Mouse (Mus musculus): ENCODE data around the gene Fkbp9. TPM values are rescaled to one million over a fixed set of nuclear protein-coding genes. Genes with fewer than 3 reads are reported as not detected.

Gene Fkbp9
- polyA plus RNA-seq, 1 experiment: 0.94 TPM

GRCm38 (mm10) chr6:56908397-56908796 lies 76.5 kb downstream of the Fkbp9 start:
- H3K4me3 ChIP-seq (replicated peaks): peak overlapping the region; percentile 72
- H3K4me1 ChIP-seq: peaks cover 99% of the 10 kb centered on the region
- H3K27me3 ChIP-seq (replicated peaks): no peaks in the 10 kb centered on the region
- H3K36me3 ChIP-seq (replicated peaks; ENCODE audit: low read length): peaks cover 83% of the 10 kb centered on the region
- H3K9me3 ChIP-seq: no peaks in the 10 kb centered on the region
- TF ChIP-seq GATA1 (IDR thresholded peaks at IDR 0.05; ENCODE audit: borderline replicate concordance, low read length): no peak
- TF ChIP-seq FLI1 (IDR thresholded peaks at IDR 0.05; ENCODE audit: low read length): no peak

DNA sequence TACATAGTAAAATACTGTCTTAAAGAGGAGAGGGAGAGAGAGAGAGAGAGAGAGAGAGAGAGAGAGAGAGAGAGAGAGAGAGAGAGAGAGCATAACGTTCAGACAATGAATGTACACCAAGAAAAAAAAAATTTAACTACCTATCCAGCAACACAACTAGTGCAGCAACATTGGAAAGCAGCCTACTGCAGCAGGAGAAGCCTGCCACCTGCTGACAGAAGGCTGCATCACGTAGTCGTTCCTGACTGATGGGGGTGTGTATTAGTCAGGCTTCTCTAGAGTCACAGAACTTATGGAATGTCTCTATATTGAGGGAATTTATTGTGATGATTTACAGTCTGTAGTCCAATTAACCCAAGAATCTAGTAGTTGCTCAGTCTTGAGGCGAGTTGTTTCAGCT lies 77.1 kb downstream of the Fkbp9 start:
- H3K36me3 ChIP-seq (replicated peaks; ENCODE audit: low read length): peaks cover 80% of the 10 kb centered on the region
- H3K27me3 ChIP-seq (replicated peaks): no peaks in the 10 kb centered on the region
- peak overlapping the region; percentile 69 for H3K4me3 ChIP-seq (replicated peaks)
- no peak for TF ChIP-seq FLI1 (IDR thresholded peaks at IDR 0.05; ENCODE audit: low read length)
- TF ChIP-seq GATA1 (IDR thresholded peaks at IDR 0.05; ENCODE audit: borderline replicate concordance, low read length): no peak
- no peaks in the 10 kb centered on the region for H3K9me3 ChIP-seq
- peaks cover 99% of the 10 kb centered on the region for H3K4me1 ChIP-seq

GRCm38 (mm10) chr6:56910910-56911309 lies 79.1 kb downstream of the Fkbp9 start:
- Histone ChIP-seq H3K4me3 (replicated peaks) (peak overlapping the region; percentile 76), H3K4me1 (peaks cover 99% of the 10 kb centered on the region), H3K36me3 (replicated peaks; ENCODE audit: low read length) (peaks cover 80% of the 10 kb centered on the region), H3K9me3 (peaks cover 6% of the 10 kb centered on the region), H3K27me3 (replicated peaks) (no peaks in the 10 kb centered on the region)
- no peak for TF ChIP-seq GATA1 (IDR thresholded peaks at IDR 0.05; ENCODE audit: borderline replicate concordance, low read length)
- TF ChIP-seq FLI1 (IDR thresholded peaks at IDR 0.05; ENCODE audit: low read length): no peak

DNA sequence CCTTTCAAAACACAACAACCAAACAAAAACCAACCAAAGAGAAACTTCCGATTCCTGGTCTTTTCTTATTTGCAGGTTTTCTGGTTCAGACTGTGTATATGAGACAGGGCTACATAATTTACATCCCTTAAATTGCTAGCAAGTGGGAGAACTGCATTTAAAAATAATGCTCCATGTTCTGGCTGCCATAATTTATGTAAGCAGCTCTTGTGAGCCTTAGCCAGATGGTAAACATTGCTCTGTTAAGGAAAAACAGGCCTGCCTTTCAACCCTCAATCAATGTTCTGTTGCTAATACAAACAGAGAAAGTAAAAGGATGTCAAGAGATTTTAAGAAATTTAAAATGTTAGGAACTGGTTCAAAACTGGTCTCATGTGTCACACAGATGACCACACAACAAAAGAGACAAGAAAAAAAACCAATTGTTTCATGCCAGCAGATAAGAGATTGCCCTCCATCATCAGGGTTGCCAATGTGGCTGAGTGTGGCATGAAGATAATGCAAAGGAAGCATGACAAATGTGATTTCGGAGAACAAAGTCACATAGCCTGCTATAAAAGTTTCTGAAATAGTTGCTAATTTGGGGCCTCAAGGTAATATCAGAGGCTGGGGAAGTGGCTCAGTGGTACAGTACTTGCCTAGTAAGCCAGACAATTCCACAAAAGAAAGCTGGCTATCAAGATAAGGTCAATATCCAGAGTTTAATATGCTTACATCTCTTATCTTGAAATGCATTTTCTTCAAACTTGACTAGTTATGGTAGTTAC lies 81.4 kb downstream of the Fkbp9 start:
- peaks cover 68% of the 10 kb centered on the region for H3K36me3 ChIP-seq (replicated peaks; ENCODE audit: low read length)
- TF ChIP-seq FLI1 (IDR thresholded peaks at IDR 0.05; ENCODE audit: low read length): no peak
- TF ChIP-seq GATA1 (IDR thresholded peaks at IDR 0.05; ENCODE audit: borderline replicate concordance, low read length): peak; percentile 95; the same call in 2 of the 3 replicates
- peaks cover 98% of the 10 kb centered on the region for H3K4me1 ChIP-seq
- peak overlapping the region; percentile 83 for H3K4me3 ChIP-seq (replicated peaks)
- peaks cover 6% of the 10 kb centered on the region for H3K9me3 ChIP-seq
- no peaks in the 10 kb centered on the region for H3K27me3 ChIP-seq (replicated peaks)

GRCm38 (mm10) chr6:56916279-56916678 lies 84.4 kb downstream of the Fkbp9 start:
- TF ChIP-seq GATA1 (IDR thresholded peaks at IDR 0.05; ENCODE audit: borderline replicate concordance, low read length) (no peak), FLI1 (IDR thresholded peaks at IDR 0.05; ENCODE audit: low read length) (no peak)
- Histone ChIP-seq H3K36me3 (replicated peaks; ENCODE audit: low read length) (peaks cover 66% of the 10 kb centered on the region), H3K4me1 (peaks cover 94% of the 10 kb centered on the region)

GRCm38 (mm10) chr6:56917578-56918368 lies 85.9 kb downstream of the Fkbp9 start:
- H3K4me1 ChIP-seq: peaks cover 79% of the 10 kb centered on the region
- TF ChIP-seq FLI1 (IDR thresholded peaks at IDR 0.05; ENCODE audit: low read length): no peak
- TF ChIP-seq GATA1 (IDR thresholded peaks at IDR 0.05; ENCODE audit: borderline replicate concordance, low read length): no peak
- H3K4me3 ChIP-seq (replicated peaks): peak overlapping the region; percentile 97
- peaks cover 6% of the 10 kb centered on the region for H3K9me3 ChIP-seq
- H3K27me3 ChIP-seq (replicated peaks): no peaks in the 10 kb centered on the region
- H3K36me3 ChIP-seq (replicated peaks; ENCODE audit: low read length): peaks cover 60% of the 10 kb centered on the region

More at GRCm38 (mm10) chr6:56916279-56916678, 84.4 kb downstream of the Fkbp9 start:
- H3K9me3 ChIP-seq: peaks cover 6% of the 10 kb centered on the region
- no peaks in the 10 kb centered on the region for H3K27me3 ChIP-seq (replicated peaks)
- H3K4me3 ChIP-seq (replicated peaks): peak overlapping the region; percentile 97

DNA sequence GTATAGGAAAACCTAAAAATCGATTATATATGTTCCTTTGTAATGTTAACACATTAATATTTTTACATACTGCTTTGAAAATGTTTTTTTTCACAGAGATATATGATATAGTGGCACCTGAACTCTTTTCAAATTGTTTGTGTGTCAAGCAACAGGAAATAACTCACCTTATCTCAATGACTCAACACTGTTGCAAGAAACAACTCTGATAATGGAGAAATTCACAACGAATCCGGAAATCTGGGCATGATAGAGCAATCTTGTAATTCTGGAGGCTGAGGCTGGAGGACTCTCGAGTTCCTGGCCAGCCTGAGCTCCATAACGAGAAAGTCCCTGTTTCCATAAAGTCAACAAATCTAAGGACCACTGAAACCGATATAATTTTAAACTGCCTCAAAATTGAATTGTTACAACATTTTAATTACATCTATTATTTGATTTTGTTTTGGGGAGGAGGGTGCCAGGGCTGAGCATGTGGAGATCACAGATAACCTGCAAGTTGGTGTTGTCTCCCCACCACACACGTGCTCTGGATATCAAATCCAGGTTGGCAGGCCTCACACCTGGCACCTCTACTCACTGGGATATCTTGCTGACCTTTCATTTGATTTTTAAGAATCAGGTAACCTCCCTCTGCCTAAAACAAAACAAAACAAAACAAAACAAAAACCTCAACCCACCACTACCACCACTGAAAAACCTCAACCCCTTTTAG lies 87.6 kb downstream of the Fkbp9 start:
- peaks cover 48% of the 10 kb centered on the region for H3K36me3 ChIP-seq (replicated peaks; ENCODE audit: low read length)
- peak overlapping the region; percentile 97 for H3K4me3 ChIP-seq (replicated peaks)
- peaks cover 3% of the 10 kb centered on the region for H3K9me3 ChIP-seq
- H3K27me3 ChIP-seq (replicated peaks): no peaks in the 10 kb centered on the region
- peaks cover 66% of the 10 kb centered on the region for H3K4me1 ChIP-seq
- TF ChIP-seq FLI1 (IDR thresholded peaks at IDR 0.05; ENCODE audit: low read length): no peak
- no peak for TF ChIP-seq GATA1 (IDR thresholded peaks at IDR 0.05; ENCODE audit: borderline replicate concordance, low read length)

DNA sequence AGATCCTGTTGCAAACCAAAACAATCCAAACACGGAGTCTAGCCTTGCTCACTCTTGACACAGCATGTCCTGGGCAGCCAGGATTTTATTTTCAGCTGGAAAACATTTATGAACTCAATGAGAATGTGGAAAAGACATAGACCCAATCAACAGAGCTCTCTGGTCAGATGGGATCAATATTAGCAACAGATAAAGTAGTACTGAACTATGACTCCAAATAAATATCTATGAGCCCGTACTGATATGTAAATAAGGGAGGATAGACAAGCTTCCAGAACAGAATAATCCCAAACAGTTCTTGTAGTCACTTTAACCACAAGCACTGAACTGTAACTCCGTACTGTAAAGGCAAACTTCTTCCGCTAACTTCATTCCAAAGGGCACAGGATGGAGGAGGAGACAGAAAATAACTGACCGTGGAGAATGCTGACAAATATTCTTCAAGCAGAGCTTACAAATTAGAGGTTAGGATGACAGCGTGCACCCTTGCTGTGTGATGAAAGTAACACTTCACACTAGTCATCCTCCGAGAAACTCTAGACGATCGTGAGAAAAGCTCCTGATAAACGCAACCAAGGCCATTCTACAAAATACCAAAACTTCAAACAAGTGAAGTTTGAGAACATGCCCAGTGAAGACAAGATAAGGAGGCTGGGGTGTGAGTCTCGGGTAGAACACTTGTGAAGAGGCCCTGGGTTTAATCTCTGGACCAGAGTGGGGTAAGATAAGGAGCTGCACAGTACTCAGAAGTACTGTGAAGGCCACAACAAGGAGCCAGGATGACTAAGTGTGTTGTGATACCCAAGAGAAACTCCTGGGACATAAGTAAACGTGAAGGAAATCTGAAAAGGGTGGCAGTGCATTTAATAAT lies 88.6 kb downstream of the Fkbp9 start:
- Histone ChIP-seq H3K27me3 (replicated peaks) (no peaks in the 10 kb centered on the region), H3K4me1 (peaks cover 60% of the 10 kb centered on the region), H3K9me3 (peaks cover 2% of the 10 kb centered on the region; the same call in 1 of the 2 replicates), H3K4me3 (replicated peaks) (peak overlapping the region; percentile 97), H3K36me3 (replicated peaks; ENCODE audit: low read length) (peaks cover 39% of the 10 kb centered on the region)
- TF ChIP-seq GATA1 (IDR thresholded peaks at IDR 0.05; ENCODE audit: borderline replicate concordance, low read length) (no peak; the same call in 2 of the 3 replicates), FLI1 (IDR thresholded peaks at IDR 0.05; ENCODE audit: low read length) (no peak)

DNA sequence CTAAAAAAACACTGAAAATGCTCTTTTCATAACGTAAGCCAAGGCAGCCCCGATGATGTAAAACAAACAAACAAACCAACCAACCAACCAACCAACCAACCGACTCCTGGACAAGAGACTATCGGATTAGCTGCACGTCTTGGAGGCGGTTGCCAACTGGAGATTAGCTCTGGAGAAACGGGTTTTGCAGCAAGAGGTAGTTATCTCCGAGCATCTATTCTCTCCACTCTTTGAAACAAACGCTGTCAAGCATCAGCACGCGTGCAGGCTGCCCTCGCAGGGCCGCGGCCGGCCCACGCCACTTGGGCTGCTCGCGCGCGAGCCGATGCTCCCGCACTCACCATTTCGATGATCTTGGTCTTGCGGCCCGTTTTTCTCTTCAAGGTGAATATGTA lies 91.5 kb downstream of the Fkbp9 start:
- TF ChIP-seq FLI1 (IDR thresholded peaks at IDR 0.05; ENCODE audit: low read length): no peak
- Histone ChIP-seq H3K4me1 (peaks cover 32% of the 10 kb centered on the region), H3K4me3 (replicated peaks) (peak overlapping the region; percentile 97), H3K9me3 (peaks cover 2% of the 10 kb centered on the region; the same call in 1 of the 2 replicates), H3K27me3 (replicated peaks) (no peaks in the 10 kb centered on the region), H3K36me3 (replicated peaks; ENCODE audit: low read length) (peaks cover 21% of the 10 kb centered on the region)
